Comparison of ENCODE assay signal across 27 mouse cellular contexts in genomic region chr7:96274486-96274885, GRCm38 (mm10).
"Had no signal": no experiment of that assay in that cellular context is flagged by ENCODE, and none has a peak within 500 bp of the region (broad histone marks: within the 10 kb centered on the region; RNA-seq: fewer than 3 reads in every experiment).

No protein-coding gene starts in this region.

- H3K4me2 ChIP-seq: heart, embryonic 11.5 days; heart, embryonic 13.5 days; heart, embryonic 15.5 days; hindbrain, embryonic 12.5 days; hindbrain, embryonic 14.5 days; intestine, embryonic 15.5 days; limb, embryonic 13.5 days; limb, embryonic 15.5 days; liver, embryonic 12.5 days had no signal

- H3K4me1 ChIP-seq: heart, embryonic 13.5 days; heart, embryonic 15.5 days; intestine, embryonic 15.5 days; liver, embryonic 12.5 days had no signal

- H3K4me3 ChIP-seq: gastrocnemius, adult 2 months; heart, adult 2 months; heart, embryonic 13.5 days; heart, embryonic 15.5 days; hindbrain, embryonic 10.5 days; hindbrain, embryonic 12.5 days; intestine, embryonic 15.5 days; limb, embryonic 13.5 days; limb, embryonic 15.5 days; liver, embryonic 12.5 days had no signal

- H3K27ac ChIP-seq: gastrocnemius, adult 2 months; heart, adult 2 months; heart, embryonic 13.5 days; heart, embryonic 15.5 days; hindbrain, embryonic 10.5 days; hindbrain, embryonic 12.5 days; hindbrain, embryonic 14.5 days; intestine, embryonic 15.5 days; kidney, postnatal 0 days; limb, embryonic 13.5 days; limb, embryonic 15.5 days; liver, embryonic 12.5 days; liver, embryonic 14.5 days had no signal

- H3K9me3 ChIP-seq: heart, embryonic 15.5 days; hindbrain, embryonic 12.5 days; intestine, embryonic 15.5 days; limb, embryonic 15.5 days; liver, embryonic 12.5 days had no signal

- DNase-seq: gastrocnemius, adult 2 months; gastrocnemius, postnatal 10 days; gastrocnemius, postnatal 25 days; heart, adult 2 months; heart, postnatal 14 days; heart, postnatal 4 days; kidney, adult 18-20 months; kidney, adult 8-10 months; kidney, postnatal 14 days; kidney, postnatal 36 days; layer of hippocampus, postnatal 36 days; left cerebral cortex, postnatal 4 days had no signal

- H3K27me3 ChIP-seq: heart, embryonic 13.5 days; heart, embryonic 15.5 days; hindbrain, embryonic 12.5 days; intestine, embryonic 15.5 days; limb, embryonic 15.5 days; liver, embryonic 12.5 days had no signal

- H3K9ac ChIP-seq: heart, embryonic 13.5 days; heart, embryonic 15.5 days; hindbrain, embryonic 12.5 days; hindbrain, embryonic 14.5 days; intestine, embryonic 15.5 days; limb, embryonic 13.5 days; limb, embryonic 15.5 days; liver, embryonic 12.5 days; liver, embryonic 14.5 days had no signal

- H3K36me3 ChIP-seq: heart, embryonic 13.5 days; heart, embryonic 15.5 days; hindbrain, embryonic 10.5 days; hindbrain, embryonic 12.5 days; intestine, embryonic 15.5 days; limb, embryonic 13.5 days; limb, embryonic 15.5 days; liver, embryonic 12.5 days had no signal

- ATAC-seq: hindbrain, embryonic 16.5 days; inflammation-experienced regulatory T-cells, adult 6 months; intestine, embryonic 15.5 days; intestine, postnatal 0 days; liver, embryonic 12.5 days had no signal
